Mouse (Mus musculus): ENCODE results near the gene Ly6g6e.

- TF ChIP-seq CTCF (IDR thresholded peaks at IDR 0.05; ENCODE audit: low read depth) (no peak), EP300 (IDR thresholded peaks at IDR 0.05; ENCODE audit: low read depth) (no peak)
These were observed 4.0 kb downstream of the Ly6g6e start for GRCm38 (mm10) chr17:35080710-35081109.

Data from liver, embryonic 14.5 days (tissue).